Mouse (Mus musculus): ENCODE measurements around the gene Cdipt. TPM values are rescaled to one million over a fixed set of nuclear protein-coding genes. Genes with fewer than 3 reads are reported as not detected.

The Cdipt gene
- polyA plus RNA-seq, 2 experiments = 32.6 to 36.4 TPM

GRCm38 (mm10) chr7:127004122-127004875 lies 28.6 kb downstream of the Cdipt start:
- TF ChIP-seq EP300 (IDR thresholded peaks at IDR 0.05; ENCODE audit: low read depth) (no peak), CTCF (IDR thresholded peaks at IDR 0.05; ENCODE audit: low read depth) (peak; percentile 52)
- ATAC-seq (ENCODE audit: insufficient read depth) (no peak), DNase-seq (ENCODE audit: low read depth in 3 of 3, low spot score in 3 of 3) (no peak)
- no peaks in the 10 kb centered on the region for H3K36me3 ChIP-seq (replicated peaks; ENCODE audit: control insufficient read depth, insufficient read depth, low read depth)
- H3K4me1 ChIP-seq (replicated peaks; ENCODE audit: control insufficient read depth in 2 of 2, insufficient read depth in 2 of 2, low read length in 1 of 2) = peaks cover 14 to 18% of the 10 kb centered on the region in 2 experiments
- H3K4me2 ChIP-seq (ENCODE audit: low read depth) = no peak overlapping the region
- H3K4me3 ChIP-seq (ENCODE audit: insufficient read depth in 1 of 2, low read depth in 2 of 2, low read length in 2 of 2) = no peak overlapping the region
- H3K9me3 ChIP-seq (ENCODE audit: control insufficient read depth, low read length) = no peaks in the 10 kb centered on the region
- no peak overlapping the region for H3K9ac ChIP-seq (replicated peaks)
- 67% methylated on average over 4 of the region's 4 CpGs for WGBS (ENCODE audit: insufficient replicate concordance)
- no peaks in the 10 kb centered on the region for H3K27me3 ChIP-seq (ENCODE audit: control insufficient read depth, insufficient read depth, low read length)
- H3K27ac ChIP-seq = no peak overlapping the region

GRCm38 (mm10) chr7:127007313-127008024 lies 31.8 kb downstream of the Cdipt start:
- H3K4me1 ChIP-seq (replicated peaks; ENCODE audit: control insufficient read depth in 2 of 2, insufficient read depth in 2 of 2, low read length in 1 of 2) = peaks cover 19 to 22% of the 10 kb centered on the region in 2 experiments
- no peaks in the 10 kb centered on the region for H3K27me3 ChIP-seq (ENCODE audit: control insufficient read depth, insufficient read depth, low read length)
- H3K9ac ChIP-seq (replicated peaks) = no peak overlapping the region; the same call in 1 of the 2 replicates
- TF ChIP-seq CTCF (IDR thresholded peaks at IDR 0.05; ENCODE audit: low read depth) (no peak), EP300 (IDR thresholded peaks at IDR 0.05; ENCODE audit: low read depth) (no peak)
- no peak overlapping the region for H3K4me2 ChIP-seq (ENCODE audit: low read depth)
- H3K4me3 ChIP-seq (ENCODE audit: insufficient read depth in 1 of 2, low read depth in 2 of 2, low read length in 2 of 2) = no peak overlapping the region
- ATAC-seq (ENCODE audit: insufficient read depth) (no peak), DNase-seq (ENCODE audit: low read depth in 3 of 3, low spot score in 3 of 3) (no peak)
- H3K9me3 ChIP-seq (ENCODE audit: control insufficient read depth, low read length) = no peaks in the 10 kb centered on the region
- WGBS (ENCODE audit: insufficient replicate concordance) = 76% methylated on average over 6 of the region's 6 CpGs
- peaks cover 3% of the 10 kb centered on the region; the same call in 1 of the 2 replicates for H3K36me3 ChIP-seq (replicated peaks; ENCODE audit: control insufficient read depth, insufficient read depth, low read depth)
- H3K27ac ChIP-seq = no peak overlapping the region

- DNase-seq (ENCODE audit: low read depth in 3 of 3, low spot score in 3 of 3) (peak; percentile 66 to 76 (median 69)), ATAC-seq (ENCODE audit: insufficient read depth) (peak; percentile 95)
- WGBS (ENCODE audit: insufficient replicate concordance) = 32% methylated on average over 9 of the region's 9 CpGs
- no peak for TF ChIP-seq CTCF (IDR thresholded peaks at IDR 0.05; ENCODE audit: low read depth)
- TF ChIP-seq EP300 (IDR thresholded peaks at IDR 0.05; ENCODE audit: low read depth) = no peak
- Histone ChIP-seq H3K27ac (peak overlapping the region; percentile 94), H3K9me3 (ENCODE audit: control insufficient read depth, low read length) (no peaks in the 10 kb centered on the region), H3K4me2 (ENCODE audit: low read depth) (peak overlapping the region; percentile 60), H3K4me3 (ENCODE audit: insufficient read depth in 1 of 2, low read depth in 2 of 2, low read length in 2 of 2) (no peak overlapping the region), H3K4me1 (replicated peaks; ENCODE audit: control insufficient read depth in 2 of 2, insufficient read depth in 2 of 2, low read length in 1 of 2) (peaks cover 19 to 22% of the 10 kb centered on the region in 2 experiments), H3K36me3 (replicated peaks; ENCODE audit: control insufficient read depth, insufficient read depth, low read depth) (peaks cover 3% of the 10 kb centered on the region; the same call in 1 of the 2 replicates), H3K27me3 (ENCODE audit: control insufficient read depth, insufficient read depth, low read length) (no peaks in the 10 kb centered on the region), H3K9ac (replicated peaks) (peak overlapping the region; percentile 65)
Observed at GRCm38 (mm10) chr7:127008239-127009019, 32.7 kb downstream of the Cdipt start.

- no peak overlapping the region; the same call in 1 of the 2 replicates for H3K9ac ChIP-seq (replicated peaks)
- ATAC-seq (ENCODE audit: insufficient read depth) = no peak
- no peak overlapping the region for H3K4me3 ChIP-seq (ENCODE audit: insufficient read depth in 1 of 2, low read depth in 2 of 2, low read length in 2 of 2)
- no peaks in the 10 kb centered on the region for H3K9me3 ChIP-seq (ENCODE audit: control insufficient read depth, low read length)
- no peaks in the 10 kb centered on the region for H3K27me3 ChIP-seq (ENCODE audit: control insufficient read depth, insufficient read depth, low read length)
- peak overlapping the region; percentile 60 for H3K4me2 ChIP-seq (ENCODE audit: low read depth)
- peak overlapping the region; percentile 94 for H3K27ac ChIP-seq
- TF ChIP-seq CTCF (IDR thresholded peaks at IDR 0.05; ENCODE audit: low read depth) (no peak), EP300 (IDR thresholded peaks at IDR 0.05; ENCODE audit: low read depth) (no peak)
- peaks cover 3% of the 10 kb centered on the region; the same call in 1 of the 2 replicates for H3K36me3 ChIP-seq (replicated peaks; ENCODE audit: control insufficient read depth, insufficient read depth, low read depth)
- DNase-seq (ENCODE audit: low read depth in 3 of 3, low spot score in 3 of 3) = no peak
- H3K4me1 ChIP-seq (replicated peaks; ENCODE audit: control insufficient read depth in 2 of 2, insufficient read depth in 2 of 2, low read length in 1 of 2) = peaks cover 19 to 26% of the 10 kb centered on the region in 2 experiments
- 74% methylated on average over 17 of the region's 17 CpGs for WGBS (ENCODE audit: insufficient replicate concordance)
Observed at GRCm38 (mm10) chr7:127009307-127010085, 33.8 kb downstream of the Cdipt start.
